Mouse (Mus musculus) mouse embryonic stem cell (cell line): ENCODE measurements around the gene Ak2.

ENCODE experiments used
- in situ Hi-C, 2 experiments: fragments of 300-500 bp; cut with MboI; formaldehyde crosslinking; loops; 1 replicate in 1 of 2; 3 replicates in 1 of 2; pipeline ENCODE4 v1.14.3; 2019 to 2020; ENCODE audit warnings: low sequenced_read_pairs in 2 of 2, low pct_unique_long_range_greater_than_20kb in 1 of 2, mixed read lengths in 1 of 2; ENCODE audit not compliant: unreplicated experiment in 1 of 2

Gene Ak2

GRCm38 (mm10) chr4:129031408-129031965 lies 39.7 kb downstream of the Ak2 start:
- in situ Hi-C loops, result no loop called here

- in situ Hi-C loops, result no loop called here
These were observed 40.6 kb downstream of the Ak2 start for GRCm38 (mm10) chr4:129032133-129032962.

- in situ Hi-C loops, result no loop called here
These were observed 41.5 kb downstream of the Ak2 start for GRCm38 (mm10) chr4:129032963-129033951.

GRCm38 (mm10) chr4:129034224-129034623 lies 42.5 kb downstream of the Ak2 start:
- in situ Hi-C loops, result no loop called here

- in situ Hi-C loops, result no loop called here
These were observed 43.2 kb downstream of the Ak2 start for GRCm38 (mm10) chr4:129034706-129035660.

- in situ Hi-C loops, result no loop called here
These were observed 44.2 kb downstream of the Ak2 start for GRCm38 (mm10) chr4:129035851-129036445.

GRCm38 (mm10) chr4:129047721-129048421 lies 56.1 kb downstream of the Ak2 start:
- in situ Hi-C loops, result no loop called here

- in situ Hi-C loops, result no loop called here
These were observed 56.9 kb downstream of the Ak2 start for GRCm38 (mm10) chr4:129048501-129049305.

GRCm38 (mm10) chr4:129049306-129050011 lies 57.7 kb downstream of the Ak2 start:
- in situ Hi-C loops, result no loop called here

GRCm38 (mm10) chr4:129050365-129050764 lies 58.6 kb downstream of the Ak2 start:
- in situ Hi-C loops, result no loop called here

- in situ Hi-C loops, result no loop called here
These were observed 59.2 kb downstream of the Ak2 start for GRCm38 (mm10) chr4:129050901-129051417.

- in situ Hi-C loops, result no loop called here
These were observed 59.9 kb downstream of the Ak2 start for GRCm38 (mm10) chr4:129051461-129052183.

- in situ Hi-C loops, result no loop called here
These were observed 63.0 kb downstream of the Ak2 start for GRCm38 (mm10) chr4:129054757-129055156.

- in situ Hi-C loops, result no loop called here
These were observed 63.8 kb downstream of the Ak2 start for GRCm38 (mm10) chr4:129055562-129055961.
